Mouse (Mus musculus) MEL (cell line): ENCODE data around the gene Ctc1. TPM values are rescaled to one million over a fixed set of nuclear protein-coding genes. Genes with fewer than 3 reads are reported as not detected.

ENCODE experiments used
- DNase-seq: peaks from one replicate; pipeline ENCODE4 v3.0.0; 2011; ENCODE audit warnings: low read depth, low spot score
- H3K27ac ChIP-seq: 2 replicates; pipeline ENCODE4 v1.5.1; 2012; ENCODE audit warnings: low read depth, mild to moderate bottlenecking, control low read depth, low read length, moderate library complexity; ENCODE audit not compliant: control insufficient read depth
- H3K27me3 ChIP-seq, 2 experiments: fragments of 150-350 bp in 1 of 2; sonication (generic) in 1 of 2; 2 replicates each; pipeline ENCODE4 v1.6.1; 2012; ENCODE audit warnings: low read length in 2 of 2, mild to moderate bottlenecking in 2 of 2, improper control_type of control experiment in 1 of 2, moderate library complexity in 1 of 2; ENCODE audit not compliant: insufficient read depth in 2 of 2, control insufficient read depth in 1 of 2
- H3K36me3 ChIP-seq, 2 experiments: 2 replicates each; pipeline ENCODE4 v1.6.1; 2012 to 2014; ENCODE audit warnings: low read length in 2 of 2, improper control_type of control experiment in 1 of 2, inconsistent platforms in 1 of 2, mild to moderate bottlenecking in 1 of 2; ENCODE audit not compliant: insufficient read depth in 2 of 2, control insufficient read depth in 1 of 2
- H3K4me1 ChIP-seq, 2 experiments: fragments of 150-350 bp in 1 of 2; sonication (generic) in 1 of 2; 2 replicates each; pipeline ENCODE4 v1.6.1; 2012; ENCODE audit warnings: low read length in 2 of 2, improper control_type of control experiment in 1 of 2, mild to moderate bottlenecking in 1 of 2; ENCODE audit not compliant: insufficient read depth in 2 of 2, control insufficient read depth in 1 of 2
- H3K4me3 ChIP-seq, 2 experiments: fragments of 150-350 bp in 1 of 2; sonication (generic) in 1 of 2; 2 replicates each; pipeline ENCODE4 v1.5.1; 2012; ENCODE audit warnings: low read depth in 2 of 2, low read length in 2 of 2, mild to moderate bottlenecking in 2 of 2, moderate library complexity in 2 of 2, control low read depth in 1 of 2, improper control_type of control experiment in 1 of 2; ENCODE audit not compliant: control insufficient read depth in 1 of 2, insufficient read depth in 1 of 2
- H3K79me2 ChIP-seq: 2 replicates; pipeline ENCODE4 v1.6.1; 2012; ENCODE audit warnings: mild to moderate bottlenecking, low read length, moderate library complexity; ENCODE audit not compliant: control insufficient read depth, poor library complexity, insufficient read depth
- H3K9ac ChIP-seq: 2 replicates; pipeline ENCODE4 v1.6.1; 2012; ENCODE audit warnings: low read depth, mild to moderate bottlenecking, control low read depth, low read length, moderate library complexity; ENCODE audit not compliant: control insufficient read depth, poor library complexity, severe bottlenecking
- H3K9me3 ChIP-seq: fragments of 150-350 bp; sonication (generic); replicated peaks from 2 replicates; pipeline ENCODE4 v1.6.1; 2012; ENCODE audit warnings: mild to moderate bottlenecking, low read length, improper control_type of control experiment, moderate library complexity; ENCODE audit not compliant: insufficient read depth
- CHD1 ChIP-seq: IDR thresholded peaks from 2 replicates; pipeline ENCODE4 v1.6.1; 2012; ENCODE audit warnings: low read depth, mild to moderate bottlenecking, inconsistent platforms, low read length, improper control_type of control experiment
- CHD2 ChIP-seq: IDR thresholded peaks from 2 replicates; pipeline ENCODE4 v1.6.1; 2011; ENCODE audit warnings: low read length, improper control_type of control experiment
- EP300 ChIP-seq, 2 experiments: IDR thresholded peaks; 2 replicates each; pipeline ENCODE4 v1.6.1; 2011; ENCODE audit warnings: improper control_type of control experiment in 2 of 2, low read length in 2 of 2, low read depth in 1 of 2, mild to moderate bottlenecking in 1 of 2
- ETS1 ChIP-seq: IDR thresholded peaks from 2 replicates; pipeline ENCODE4 v1.6.1; 2012; ENCODE audit warnings: low read depth, mild to moderate bottlenecking, inconsistent platforms, low read length, improper control_type of control experiment, moderate library complexity
- GABPA ChIP-seq: IDR thresholded peaks from 2 replicates; pipeline ENCODE4 v1.6.1; 2012; ENCODE audit warnings: low read depth, mild to moderate bottlenecking, inconsistent platforms, low read length, improper control_type of control experiment, moderate library complexity
- GATA1 ChIP-seq: IDR thresholded peaks from 2 replicates; pipeline ENCODE4 v1.6.1; 2011; ENCODE audit warnings: low read depth, low read length, improper control_type of control experiment
- KAT2A ChIP-seq: conservative IDR thresholded peaks from 2 replicates; pipeline ENCODE4 v1.6.1; 2012; ENCODE audit warnings: low read depth, low read length, improper control_type of control experiment, inconsistent platforms
- MAFK ChIP-seq: IDR thresholded peaks from 2 replicates; pipeline ENCODE4 v1.6.1; 2011; ENCODE audit warnings: low read depth, mild to moderate bottlenecking, low read length, improper control_type of control experiment, borderline replicate concordance
- MAX ChIP-seq: IDR thresholded peaks from 2 replicates; pipeline ENCODE4 v1.6.1; 2011; ENCODE audit warnings: low read length, improper control_type of control experiment
- MXI1 ChIP-seq: IDR thresholded peaks from 2 replicates; pipeline ENCODE4 v1.6.1; 2011; ENCODE audit warnings: mild to moderate bottlenecking, low read depth, low read length, improper control_type of control experiment
- MYB ChIP-seq: IDR thresholded peaks from 2 replicates; pipeline ENCODE4 v1.6.1; 2011; ENCODE audit warnings: mild to moderate bottlenecking, low read depth, low read length, improper control_type of control experiment
- NELFE ChIP-seq: IDR thresholded peaks from 2 replicates; pipeline ENCODE4 v1.6.1; 2011; ENCODE audit warnings: low read depth, low read length, improper control_type of control experiment
- NRF1 ChIP-seq: IDR thresholded peaks from 2 replicates; pipeline ENCODE4 v1.6.1; 2014; ENCODE audit warnings: low read depth, mild to moderate bottlenecking, inconsistent platforms, low read length, improper control_type of control experiment, moderate library complexity; ENCODE audit not compliant: poor library complexity, insufficient read depth, severe bottlenecking
- POLR2A ChIP-seq, 2 experiments: IDR thresholded peaks; 2 replicates each; pipeline ENCODE4 v1.6.1; 2011 to 2012; ENCODE audit warnings: low read length in 2 of 2, mild to moderate bottlenecking in 2 of 2, control low read depth in 1 of 2, improper control_type of control experiment in 1 of 2, low read depth in 1 of 2, moderate library complexity in 1 of 2; ENCODE audit not compliant: control insufficient read depth in 1 of 2, insufficient read depth in 1 of 2, poor library complexity in 1 of 2
- POLR2AphosphoS2 ChIP-seq: IDR thresholded peaks from 2 replicates; pipeline ENCODE4 v1.6.1; 2011; ENCODE audit warnings: low read length, improper control_type of control experiment
- RAD21 ChIP-seq: IDR thresholded peaks from 2 replicates; pipeline ENCODE4 v1.6.1; 2011; ENCODE audit warnings: mild to moderate bottlenecking, low read depth, low read length, improper control_type of control experiment
- RCOR1 ChIP-seq: IDR thresholded peaks from 2 replicates; pipeline ENCODE4 v1.6.1; 2012; ENCODE audit warnings: low read depth, mild to moderate bottlenecking, inconsistent platforms, low read length, improper control_type of control experiment
- SIN3A ChIP-seq: IDR thresholded peaks from 2 replicates; pipeline ENCODE4 v1.6.1; 2012; ENCODE audit warnings: low read length, improper control_type of control experiment, inconsistent platforms
- SMC3 ChIP-seq: IDR thresholded peaks from 2 replicates; pipeline ENCODE4 v1.6.1; 2011; ENCODE audit warnings: low read depth, low read length, improper control_type of control experiment
- TAL1 ChIP-seq: IDR thresholded peaks from 2 replicates; pipeline ENCODE4 v1.6.1; 2012; ENCODE audit warnings: mild to moderate bottlenecking, inconsistent platforms, low read length, moderate library complexity, mixed read lengths
- TBP ChIP-seq: IDR thresholded peaks from 2 replicates; pipeline ENCODE4 v1.8.0; 2011; ENCODE audit warnings: low read depth, low read length, improper control_type of control experiment
- TCF12 ChIP-seq: IDR thresholded peaks from 2 replicates; pipeline ENCODE4 v1.6.1; 2014; ENCODE audit warnings: low read depth, mild to moderate bottlenecking, inconsistent platforms, low read length, improper control_type of control experiment, moderate library complexity
- UBTF ChIP-seq: IDR thresholded peaks from 2 replicates; pipeline ENCODE4 v1.6.1; 2012; ENCODE audit warnings: low read depth, mild to moderate bottlenecking, inconsistent platforms, low read length, improper control_type of control experiment, moderate library complexity, borderline replicate concordance; ENCODE audit not compliant: insufficient read depth
- USF1 ChIP-seq: IDR thresholded peaks from 2 replicates; pipeline ENCODE4 v1.6.1; 2014; ENCODE audit warnings: low read depth, mild to moderate bottlenecking, inconsistent platforms, low read length, improper control_type of control experiment, moderate library complexity
- USF2 ChIP-seq, 2 experiments: IDR thresholded peaks; 2 replicates each; pipeline ENCODE4 v1.6.1; 2011 to 2012; ENCODE audit warnings: improper control_type of control experiment in 2 of 2, low read length in 2 of 2, borderline replicate concordance in 1 of 2, inconsistent platforms in 1 of 2, low read depth in 1 of 2, mild to moderate bottlenecking in 1 of 2; ENCODE audit not compliant: insufficient read depth in 1 of 2
- ZKSCAN1 ChIP-seq: IDR thresholded peaks from 2 replicates; pipeline ENCODE4 v1.6.1; 2012; ENCODE audit warnings: low read depth, mild to moderate bottlenecking, inconsistent platforms, low read length, improper control_type of control experiment, moderate library complexity
- ZNF384 ChIP-seq: IDR thresholded peaks from 2 replicates; pipeline ENCODE4 v1.6.1; 2012; ENCODE audit warnings: low read depth, mild to moderate bottlenecking, inconsistent platforms, low read length, improper control_type of control experiment
- polyA plus RNA-seq, 2 experiments: library from polyadenylated mRNA; stranded (reverse) in 1 of 2; unstranded in 1 of 2; fragments of >175 nt in 1 of 2; fragments of >200 nt in 1 of 2; gene quantifications; 2 replicates each; pipeline versions ENCODE4 v1.2.1 to v1.2.4; 2012; ENCODE audit warnings: low replicate concordance in 2 of 2, low read depth in 1 of 2; ENCODE audit not compliant: insufficient read length in 2 of 2, insufficient read depth in 1 of 2, missing spikeins in 1 of 2
- total RNA-seq: library from RNA; depleted of rRNA; stranded (reverse); fragments of 300-350 nt; gene quantifications from 2 replicates; pipeline ENCODE4 v1.2.3, GENCODE M21; 2012

Gene Ctc1
- total and polyA plus RNA-seq, 3 experiments: 16.0 to 59.1 TPM; not detected in 1

GRCm38 (mm10) chr11:69059357-69059974 lies 43.8 kb downstream of the Ctc1 start, which contains the start of gene Borcs6 (continued):
- peak; percentile 59 for TF ChIP-seq USF1
- no peak for TF ChIP-seq RCOR1
- TF ChIP-seq POLR2AphosphoS2: no peak; the same call in 1 of the 2 replicates
- peak; percentile 59; the same call in 1 of the 2 replicates for TF ChIP-seq GATA1
- peak; percentile 44; the same call in 1 of the 2 replicates for TF ChIP-seq NELFE
- peak; percentile 27 to 58; a peak in 3 of 4 replicates for TF ChIP-seq POLR2A (IDR thresholded peaks at IDR 0.05; ENCODE audit: control insufficient read depth in 1 of 2, insufficient read depth in 1 of 2, low read depth in 1 of 2, low read length in 2 of 2, poor library complexity in 1 of 2)
- no peak for TF ChIP-seq GABPA
- TF ChIP-seq MAFK: no peak
- 0 out of 2 replicates have a peak, but pooled peaks have one; percentile 38 for TF ChIP-seq NRF1
- TF ChIP-seq TCF12: peak; percentile 39; the same call in 1 of the 2 replicates
- no peak for TF ChIP-seq ZNF384
- TF ChIP-seq TAL1: no peak
- 0 out of 2 replicates have a peak, but pooled peaks have one; percentile 84 for TF ChIP-seq UBTF
- peak; percentile 95 for TF ChIP-seq MXI1
- TF ChIP-seq ETS1: peak; percentile 50; the same call in 1 of the 2 replicates
- TF ChIP-seq TBP: no peak; the same call in 1 of the 2 replicates
- TF ChIP-seq CHD1: no peak
- peak; percentile 100 for TF ChIP-seq SIN3A
- no peak for TF ChIP-seq SMC3
- TF ChIP-seq ZKSCAN1: no peak
- TF ChIP-seq MAX: peak; percentile 87
- no peak for TF ChIP-seq MYB
- no peak for TF ChIP-seq EP300 (IDR thresholded peaks at IDR 0.05; ENCODE audit: low read depth in 1 of 2, low read length in 2 of 2)
- no peak for TF ChIP-seq RAD21

- no peaks in the 10 kb centered on the region for H3K27me3 ChIP-seq
- H3K36me3 ChIP-seq: peaks cover 0 to 6% of the 10 kb centered on the region in 2 experiments; a peak in 2 of 4 replicates
- TF ChIP-seq CHD2: no peak
- no peak for TF ChIP-seq TBP
- no peak for TF ChIP-seq EP300 (IDR thresholded peaks at IDR 0.05; ENCODE audit: low read depth in 1 of 2, low read length in 2 of 2)
- TF ChIP-seq KAT2A: no peak
- TF ChIP-seq UBTF: peak; percentile 81; the same call in 1 of the 2 replicates
- no peak for TF ChIP-seq USF2 (IDR thresholded peaks at IDR 0.05; ENCODE audit: borderline replicate concordance in 1 of 2, insufficient read depth in 1 of 2, low read depth in 1 of 2, low read length in 2 of 2)
- TF ChIP-seq TCF12: 0 out of 2 replicates have a peak, but pooled peaks have one; percentile 1
- TF ChIP-seq ETS1: 0 out of 2 replicates have a peak, but pooled peaks have one; percentile 6
- no peak for TF ChIP-seq MXI1
- TF ChIP-seq MAX: peak; percentile 62; the same call in 1 of the 2 replicates
- TF ChIP-seq, all 39 proteins: peak for 4
- Histone ChIP-seq H3K27ac (peak overlapping the region; percentile 23), H3K79me2 (peaks cover 10% of the 10 kb centered on the region; the same call in 1 of the 2 replicates), H3K9ac (peak overlapping the region; percentile 80), H3K4me1 (peaks cover 0 to 13% of the 10 kb centered on the region in 2 experiments; a peak in 2 of 4 replicates), H3K9me3 (no peaks in the 10 kb centered on the region), H3K4me3 (peak overlapping the region; percentile 84 to 87)
- peak; percentile 81 for DNase-seq
Measured at GRCm38 (mm10) chr11:69059975-69060411, 44.3 kb downstream of the Ctc1 start.
